Mouse (Mus musculus) retina, postnatal 1 day (tissue): ENCODE measurements around the gene Inpp1.

Experiments used
- DNase-seq: peaks from one replicate; pipeline ENCODE4 v3.0.0-alpha.2; 2012

Inpp1 gene

GRCm38 (mm10) chr1:52816910-52817812 is at the start of gene Inpp1:
Gene Inpp1, minus strand, starts transcription at chr1:52817688.
- DNase-seq = peak; percentile 88

GRCm38 (mm10) chr1:52866007-52866406 is 48.5 kb upstream of the Inpp1 start:
- DNase-seq = no peak

GRCm38 (mm10) chr1:52864220-52864619 is 46.7 kb upstream of the Inpp1 start:
- DNase-seq = no peak

GRCm38 (mm10) chr1:52855904-52856601 is 38.6 kb upstream of the Inpp1 start:
- DNase-seq = no peak

GRCm38 (mm10) chr1:52854029-52854428 is 36.5 kb upstream of the Inpp1 start:
- DNase-seq = peak; percentile 73

- no peak for DNase-seq
These were observed 31.9 kb upstream of the Inpp1 start for GRCm38 (mm10) chr1:52849422-52849821.

GRCm38 (mm10) chr1:52846556-52846955 is 29.1 kb upstream of the Inpp1 start:
- DNase-seq = no peak

- DNase-seq = peak; percentile 99
These were observed 27.5 kb upstream of the Inpp1 start, which contains the start of gene Hibch for GRCm38 (mm10) chr1:52844782-52845665. Gene Hibch, plus strand, starts transcription at chr1:52844929.

GRCm38 (mm10) chr1:52844354-52844753 is 26.9 kb upstream of the Inpp1 start:
- no peak for DNase-seq

- DNase-seq = no peak
These were observed 21.6 kb upstream of the Inpp1 start for GRCm38 (mm10) chr1:52839099-52839498.

- no peak for DNase-seq
These were observed 292 bp upstream of the Inpp1 start for GRCm38 (mm10) chr1:52817813-52818147.

GRCm38 (mm10) chr1:52816232-52816891 is 1.1 kb downstream of the Inpp1 start:
- peak; percentile 18 for DNase-seq

- no peak for DNase-seq
These were observed 9.0 kb downstream of the Inpp1 start for GRCm38 (mm10) chr1:52808456-52808855.

GRCm38 (mm10) chr1:52805041-52805440 is 12.4 kb downstream of the Inpp1 start:
- DNase-seq = no peak

GRCm38 (mm10) chr1:52802406-52802975 is 15.0 kb downstream of the Inpp1 start:
- DNase-seq = no peak

- no peak for DNase-seq
These were observed 15.8 kb downstream of the Inpp1 start for GRCm38 (mm10) chr1:52801651-52802050.

- DNase-seq = no peak
These were observed 17.1 kb downstream of the Inpp1 start for GRCm38 (mm10) chr1:52800340-52800740.

GRCm38 (mm10) chr1:52799772-52800171 is 17.7 kb downstream of the Inpp1 start:
- no peak for DNase-seq

GRCm38 (mm10) chr1:52799056-52799726 is 18.3 kb downstream of the Inpp1 start:
- no peak for DNase-seq

GRCm38 (mm10) chr1:52795927-52796326 is 21.6 kb downstream of the Inpp1 start:
- no peak for DNase-seq

GRCm38 (mm10) chr1:52793692-52794091 is 23.8 kb downstream of the Inpp1 start:
- DNase-seq = no peak

- no peak for DNase-seq
These were observed 24.8 kb downstream of the Inpp1 start for GRCm38 (mm10) chr1:52792701-52793100.
